Mouse (Mus musculus): Measurements from ENCODE around the gene Prlr. TPM values are rescaled to one million over a fixed set of nuclear protein-coding genes. Genes with fewer than 3 reads are reported as not detected.
A peak's percentile ranks its signal among the peaks of the same experiment; 100 is the strongest.

Prlr gene
- polyA plus RNA-seq, 1 experiment = 82.0 TPM

DNA sequence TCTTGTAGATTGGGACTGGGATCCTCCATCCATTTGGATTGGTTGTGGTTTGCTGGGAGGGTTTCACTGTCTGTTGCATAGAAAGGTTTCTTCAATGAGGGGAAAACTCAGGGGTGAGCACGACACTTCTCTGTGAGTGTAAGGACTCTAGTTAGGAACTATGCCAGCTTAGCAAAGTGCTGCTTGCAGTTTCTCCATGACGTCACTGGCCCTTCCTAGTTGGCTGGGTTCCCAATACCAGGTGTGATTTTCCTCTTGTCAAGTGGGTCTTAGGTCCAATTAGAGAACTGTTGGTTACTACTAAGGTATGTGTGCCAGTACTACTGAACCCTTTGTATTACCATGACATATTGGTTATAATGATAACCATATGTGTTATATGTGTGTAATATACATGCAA, 51.6 kb downstream of the Prlr start:
- H3K27ac ChIP-seq (ENCODE audit: insufficient read depth, low read depth, low read length) = no peak overlapping the region; the same call in 1 of the 2 replicates
- DNase-seq = peak; percentile 38
- no peak overlapping the region for H3K4me3 ChIP-seq (ENCODE audit: insufficient read depth, low read depth, low read length)
- TF ChIP-seq POLR2A (IDR thresholded peaks at IDR 0.05; ENCODE audit: low read depth, low read length) (no peak), CTCF (conservative IDR thresholded peaks at IDR 0.05; ENCODE audit: insufficient read depth, insufficient read length, low read depth, low read length) (no peak)
- H3K4me1 ChIP-seq (ENCODE audit: control insufficient read depth, insufficient read depth, low read length) = peaks cover 2% of the 10 kb centered on the region; the same call in 1 of the 2 replicates
- H3K27me3 ChIP-seq (replicated peaks; ENCODE audit: control insufficient read depth, insufficient read depth, low read length) = no peaks in the 10 kb centered on the region; the same call in 1 of the 2 replicates
- 46% methylated on average over 2 of the region's 2 CpGs for WGBS
- H3K36me3 ChIP-seq (ENCODE audit: control insufficient read depth, insufficient read depth, low read length) = no peaks in the 10 kb centered on the region

GRCm38 (mm10) chr15:10235977-10236376, 58.9 kb downstream of the Prlr start:
- H3K27ac ChIP-seq (ENCODE audit: insufficient read depth, low read depth, low read length) = no peak overlapping the region
- no peak for DNase-seq
- WGBS = 73% methylated on average over 5 of the region's 5 CpGs
- no peaks in the 10 kb centered on the region for H3K27me3 ChIP-seq (replicated peaks; ENCODE audit: control insufficient read depth, insufficient read depth, low read length)
- H3K4me3 ChIP-seq (ENCODE audit: insufficient read depth, low read depth, low read length) = no peak overlapping the region
- H3K36me3 ChIP-seq (ENCODE audit: control insufficient read depth, insufficient read depth, low read length) = no peaks in the 10 kb centered on the region
- TF ChIP-seq POLR2A (IDR thresholded peaks at IDR 0.05; ENCODE audit: low read depth, low read length) = no peak
- H3K4me1 ChIP-seq (ENCODE audit: control insufficient read depth, insufficient read depth, low read length) = no peaks in the 10 kb centered on the region

- WGBS = 78% methylated on average over 3 of the region's 3 CpGs
- H3K36me3 ChIP-seq (ENCODE audit: control insufficient read depth, insufficient read depth, low read length) = no peaks in the 10 kb centered on the region
- H3K4me3 ChIP-seq (ENCODE audit: insufficient read depth, low read depth, low read length) = no peak overlapping the region
- H3K27me3 ChIP-seq (replicated peaks; ENCODE audit: control insufficient read depth, insufficient read depth, low read length) = no peaks in the 10 kb centered on the region
- no peak for TF ChIP-seq POLR2A (IDR thresholded peaks at IDR 0.05; ENCODE audit: low read depth, low read length)
- TF ChIP-seq CTCF (conservative IDR thresholded peaks at IDR 0.05; ENCODE audit: insufficient read depth, insufficient read length, low read depth, low read length) = no peak
- H3K4me1 ChIP-seq (ENCODE audit: control insufficient read depth, insufficient read depth, low read length) = no peaks in the 10 kb centered on the region
- no peak for DNase-seq
- H3K27ac ChIP-seq (ENCODE audit: insufficient read depth, low read depth, low read length) = no peak overlapping the region
These were observed 59.8 kb downstream of the Prlr start for GRCm38 (mm10) chr15:10236812-10237211.

DNA sequence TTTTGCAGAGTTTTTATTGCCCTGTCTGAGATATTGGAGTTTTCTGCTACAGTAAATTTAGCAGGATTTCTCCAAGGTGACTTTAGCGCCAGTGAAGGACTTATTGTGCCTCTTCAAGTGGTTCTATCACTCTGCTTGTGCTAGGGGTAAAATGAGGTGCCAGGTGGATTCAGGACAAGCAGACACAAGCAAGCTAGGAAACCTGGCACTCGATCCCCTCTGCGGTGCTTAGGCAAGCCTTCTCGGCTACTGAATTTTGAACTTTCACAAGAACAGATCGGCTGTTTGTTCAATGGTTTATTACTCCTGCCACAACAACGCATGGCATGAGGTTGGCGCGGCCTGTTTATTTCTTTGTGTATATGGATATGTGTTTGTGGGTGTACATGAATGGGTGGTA, 61.4 kb downstream of the Prlr start:
- no peak for DNase-seq
- WGBS = 84% methylated on average over 8 of the region's 8 CpGs
- Histone ChIP-seq H3K27ac (ENCODE audit: insufficient read depth, low read depth, low read length) (no peak overlapping the region), H3K27me3 (replicated peaks; ENCODE audit: control insufficient read depth, insufficient read depth, low read length) (no peaks in the 10 kb centered on the region), H3K4me3 (ENCODE audit: insufficient read depth, low read depth, low read length) (no peak overlapping the region), H3K36me3 (ENCODE audit: control insufficient read depth, insufficient read depth, low read length) (no peaks in the 10 kb centered on the region), H3K4me1 (ENCODE audit: control insufficient read depth, insufficient read depth, low read length) (no peaks in the 10 kb centered on the region)
- TF ChIP-seq POLR2A (IDR thresholded peaks at IDR 0.05; ENCODE audit: low read depth, low read length) = no peak
- no peak for TF ChIP-seq CTCF (conservative IDR thresholded peaks at IDR 0.05; ENCODE audit: insufficient read depth, insufficient read length, low read depth, low read length)

GRCm38 (mm10) chr15:10240228-10240795, 63.3 kb downstream of the Prlr start:
- 88% methylated on average over 5 of the region's 5 CpGs for WGBS
- Histone ChIP-seq H3K27me3 (replicated peaks; ENCODE audit: control insufficient read depth, insufficient read depth, low read length) (no peaks in the 10 kb centered on the region), H3K4me3 (ENCODE audit: insufficient read depth, low read depth, low read length) (no peak overlapping the region), H3K36me3 (ENCODE audit: control insufficient read depth, insufficient read depth, low read length) (no peaks in the 10 kb centered on the region), H3K4me1 (ENCODE audit: control insufficient read depth, insufficient read depth, low read length) (no peaks in the 10 kb centered on the region), H3K27ac (ENCODE audit: insufficient read depth, low read depth, low read length) (no peak overlapping the region)
- no peak for DNase-seq
- TF ChIP-seq POLR2A (IDR thresholded peaks at IDR 0.05; ENCODE audit: low read depth, low read length) (no peak), CTCF (conservative IDR thresholded peaks at IDR 0.05; ENCODE audit: insufficient read depth, insufficient read length, low read depth, low read length) (no peak)

DNA sequence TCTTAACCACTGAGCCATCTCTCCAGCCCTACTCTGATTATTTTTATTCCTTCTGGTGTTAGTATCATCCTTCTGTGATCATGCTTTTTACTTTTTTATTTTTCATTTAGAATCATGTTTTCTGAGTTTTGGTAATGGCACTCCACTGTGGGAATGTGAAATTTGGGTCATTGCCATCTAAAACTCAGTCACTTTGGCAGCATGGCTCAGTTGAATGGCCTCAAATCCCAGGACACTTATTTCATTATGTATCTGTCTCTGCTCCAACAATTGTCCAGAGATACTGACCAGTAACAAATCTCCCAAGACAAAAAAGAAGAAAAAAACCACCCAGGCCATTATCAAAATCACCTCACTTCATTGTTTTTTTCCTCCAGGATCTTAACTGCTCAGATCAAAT, 65.2 kb downstream of the Prlr start:
- Histone ChIP-seq H3K27me3 (replicated peaks; ENCODE audit: control insufficient read depth, insufficient read depth, low read length) (no peaks in the 10 kb centered on the region), H3K4me1 (ENCODE audit: control insufficient read depth, insufficient read depth, low read length) (no peaks in the 10 kb centered on the region), H3K27ac (ENCODE audit: insufficient read depth, low read depth, low read length) (no peak overlapping the region), H3K36me3 (ENCODE audit: control insufficient read depth, insufficient read depth, low read length) (no peaks in the 10 kb centered on the region), H3K4me3 (ENCODE audit: insufficient read depth, low read depth, low read length) (no peak overlapping the region)
- TF ChIP-seq CTCF (conservative IDR thresholded peaks at IDR 0.05; ENCODE audit: insufficient read depth, insufficient read length, low read depth, low read length) (no peak), POLR2A (IDR thresholded peaks at IDR 0.05; ENCODE audit: low read depth, low read length) (no peak)
- no peak for DNase-seq

DNA sequence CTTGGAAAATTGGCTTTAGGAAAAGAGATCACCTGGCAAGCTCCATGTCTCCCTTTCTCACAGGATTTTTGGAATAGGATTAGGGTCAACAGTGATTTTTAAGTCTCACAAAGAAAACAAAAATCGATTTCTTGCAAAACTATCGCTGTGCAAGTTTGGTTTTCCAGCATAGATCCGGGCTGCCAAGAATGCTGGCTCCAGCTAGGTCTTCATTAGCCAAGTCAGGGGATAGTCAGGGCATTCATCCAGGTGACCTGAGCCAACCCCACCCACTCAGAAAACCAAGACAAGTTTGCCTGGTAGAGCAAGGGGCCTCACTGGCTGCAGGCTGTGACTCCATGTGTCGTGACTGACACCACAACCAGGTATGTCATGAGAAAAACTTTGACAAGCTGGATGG, 72.2 kb downstream of the Prlr start:
- H3K4me1 ChIP-seq (ENCODE audit: control insufficient read depth, insufficient read depth, low read length) = no peaks in the 10 kb centered on the region
- H3K4me3 ChIP-seq (ENCODE audit: insufficient read depth, low read depth, low read length) = no peak overlapping the region
- DNase-seq = peak; percentile 42
- no peaks in the 10 kb centered on the region for H3K36me3 ChIP-seq (ENCODE audit: control insufficient read depth, insufficient read depth, low read length)
- TF ChIP-seq CTCF (conservative IDR thresholded peaks at IDR 0.05; ENCODE audit: insufficient read depth, insufficient read length, low read depth, low read length) = no peak
- no peak for TF ChIP-seq POLR2A (IDR thresholded peaks at IDR 0.05; ENCODE audit: low read depth, low read length)
- no peaks in the 10 kb centered on the region for H3K27me3 ChIP-seq (replicated peaks; ENCODE audit: control insufficient read depth, insufficient read depth, low read length)
- 61% methylated on average over 4 of the region's 4 CpGs for WGBS
- no peak overlapping the region for H3K27ac ChIP-seq (ENCODE audit: insufficient read depth, low read depth, low read length)

All from kidney, adult 2 months (tissue).